Mouse (Mus musculus): ENCODE measurements around the gene Zc3h7b. TPM values are rescaled to one million over a fixed set of nuclear protein-coding genes. Genes with fewer than 3 reads are reported as not detected.
"Not testable (repeated sequence)": the region's sequence is repeated elsewhere in the genome, so short reads cannot be mapped to it uniquely, and the experiment has no call there.

The Zc3h7b gene
- total RNA-seq (2021): 100 to 1,000 TPM; 161 to 169 TPM
- long read RNA-seq, experiment 1, full-length matches to known transcripts: 1 of 10 reads
- long read RNA-seq, experiment 1, partial matches to known transcripts: 2 of 10 reads
- long read RNA-seq, experiment 1, other reads (novel, unspliced or antisense): 7 of 10 reads
- long read RNA-seq, experiment 2, partial matches to known transcripts: 1 of 15 reads
- long read RNA-seq, experiment 2, other reads (novel, unspliced or antisense): 14 of 15 reads

GRCm38 (mm10) chr15:81744992-81745600, at the start of gene Zc3h7b, which contains the start of gene Rangap1:
Gene Zc3h7b (plus strand): TSS chr15:81745057.
Gene Rangap1 (minus strand): TSS chr15:81745530.
- DNase-seq (ENCODE audit: low spot score in 2 of 2): peak; percentile 69 to 70

- peak; percentile 51 to 67 for DNase-seq (ENCODE audit: low spot score in 2 of 2)
Observed at GRCm38 (mm10) chr15:81697175-81697574, 47.7 kb upstream of the Zc3h7b start, which contains the start of gene Chadl. Gene Chadl (minus strand): TSS chr15:81697287.

DNA sequence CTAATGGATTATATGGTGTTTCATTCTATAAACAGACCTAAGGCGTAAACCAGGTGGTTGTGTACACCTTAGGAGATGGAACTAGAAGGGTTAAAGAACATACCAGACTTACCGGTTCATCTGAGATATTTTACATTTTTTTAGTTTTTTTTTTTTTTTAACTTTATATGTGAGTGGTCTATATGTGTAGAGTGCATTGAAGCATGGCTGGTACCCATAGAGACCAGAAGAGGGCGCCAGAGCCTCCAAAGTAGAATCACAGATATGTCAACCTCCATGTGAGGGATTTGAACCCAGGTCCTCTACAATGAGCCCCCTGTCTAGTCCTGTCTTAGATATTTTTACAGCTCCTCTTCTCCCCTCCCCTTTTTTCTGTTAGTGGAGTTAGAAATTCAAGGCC, 47.0 kb upstream of the Zc3h7b start:
- DNase-seq (ENCODE audit: low spot score in 2 of 2): no peak

- no peak for DNase-seq (ENCODE audit: low spot score in 2 of 2)
Observed at GRCm38 (mm10) chr15:81698532-81698931, 46.3 kb upstream of the Zc3h7b start.

- DNase-seq (ENCODE audit: low spot score in 2 of 2): no peak
Observed at GRCm38 (mm10) chr15:81700161-81700560, 44.7 kb upstream of the Zc3h7b start.

DNA sequence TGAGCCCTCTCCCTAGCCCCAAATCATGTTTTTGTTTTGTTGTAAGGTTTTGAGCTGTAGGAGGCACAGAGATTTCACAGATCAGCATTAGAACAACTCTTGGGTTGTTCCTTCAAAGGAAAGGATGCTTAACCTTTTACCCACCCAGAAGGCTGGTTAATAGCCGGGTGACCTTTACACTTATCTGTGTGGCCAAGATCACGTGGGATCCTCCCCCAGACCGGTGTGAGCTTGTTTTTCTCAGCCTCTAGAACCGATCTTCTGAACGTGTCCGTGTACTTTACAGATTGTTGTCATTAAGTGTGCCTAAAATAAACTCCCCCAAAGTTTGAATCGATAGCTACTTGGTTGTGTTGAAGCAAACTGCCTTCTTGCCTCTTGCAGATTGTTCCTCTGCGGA, 44.3 kb upstream of the Zc3h7b start:
- DNase-seq (ENCODE audit: low spot score in 2 of 2): no peak

- not testable (repeated sequence) for DNase-seq (ENCODE audit: low spot score in 2 of 2)
Observed at GRCm38 (mm10) chr15:81701350-81701749, 43.5 kb upstream of the Zc3h7b start.

GRCm38 (mm10) chr15:81702306-81703093, 42.4 kb upstream of the Zc3h7b start:
- DNase-seq (ENCODE audit: low spot score in 2 of 2): no peak

GRCm38 (mm10) chr15:81703094-81703489, 41.8 kb upstream of the Zc3h7b start:
- DNase-seq (ENCODE audit: low spot score in 2 of 2): no peak

DNA sequence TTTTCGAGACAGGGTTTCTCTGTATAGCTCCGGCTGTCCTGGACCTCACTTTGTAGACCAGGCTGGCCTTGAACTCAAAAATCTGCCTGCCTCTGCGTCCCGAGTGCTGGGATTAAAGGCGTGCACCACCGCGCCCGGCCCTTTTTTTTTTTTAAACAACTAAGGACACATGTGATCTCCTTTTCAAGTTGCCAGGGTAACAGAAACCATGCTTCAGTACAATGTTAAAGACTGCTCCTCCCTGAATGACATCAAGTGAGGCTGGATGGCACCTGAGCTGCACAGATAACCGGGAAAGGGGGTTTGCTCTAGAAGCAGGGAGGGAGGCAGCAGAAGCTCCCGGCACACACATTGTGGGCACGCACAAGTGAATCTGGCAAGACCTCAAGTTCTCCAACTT, 35.9 kb upstream of the Zc3h7b start:
- no peak for DNase-seq (ENCODE audit: low spot score in 2 of 2)

DNA sequence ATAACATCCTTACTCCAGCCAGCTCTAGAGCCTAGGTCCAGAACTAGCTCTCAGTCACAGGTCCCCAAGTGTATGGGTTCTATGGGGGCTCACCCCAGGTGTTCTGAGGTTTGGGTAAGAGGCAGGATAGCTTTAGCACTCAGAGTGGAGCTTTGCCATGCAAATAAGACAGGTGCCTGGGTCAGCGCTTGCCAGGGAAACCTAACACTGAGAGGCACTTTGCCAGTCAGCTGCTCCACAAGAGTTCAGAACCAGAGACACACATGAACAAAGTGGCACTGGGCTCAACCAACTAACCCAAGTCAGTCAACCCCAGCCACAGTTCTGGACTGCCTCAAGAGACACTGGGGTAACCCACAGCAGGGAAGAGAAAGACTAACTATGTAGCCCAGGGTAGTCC, 35.2 kb upstream of the Zc3h7b start:
- DNase-seq (ENCODE audit: low spot score in 2 of 2): no peak

GRCm38 (mm10) chr15:81710801-81711200, 34.1 kb upstream of the Zc3h7b start:
- DNase-seq (ENCODE audit: low spot score in 2 of 2): no peak

DNA sequence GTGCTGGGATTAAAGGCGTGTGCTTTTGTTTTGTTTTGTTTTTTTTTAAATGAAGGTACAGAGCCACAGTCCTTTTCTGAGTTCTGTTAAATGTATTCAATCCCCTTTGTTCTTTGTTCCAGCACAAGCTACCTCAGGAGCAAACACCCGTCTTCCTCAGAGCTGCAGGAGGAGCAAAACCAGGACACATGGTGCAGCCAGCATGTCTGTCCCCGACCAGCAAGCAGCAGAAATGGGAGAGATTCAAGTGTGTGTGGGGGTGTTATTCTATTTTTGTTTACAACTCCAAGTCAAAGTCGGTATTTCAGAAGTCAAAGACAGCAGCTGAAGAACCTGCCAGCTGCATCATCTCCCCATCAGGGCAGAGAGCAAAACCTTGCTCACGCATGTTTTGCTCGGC, 31.1 kb upstream of the Zc3h7b start:
- no peak for DNase-seq (ENCODE audit: low spot score in 2 of 2)

DNA sequence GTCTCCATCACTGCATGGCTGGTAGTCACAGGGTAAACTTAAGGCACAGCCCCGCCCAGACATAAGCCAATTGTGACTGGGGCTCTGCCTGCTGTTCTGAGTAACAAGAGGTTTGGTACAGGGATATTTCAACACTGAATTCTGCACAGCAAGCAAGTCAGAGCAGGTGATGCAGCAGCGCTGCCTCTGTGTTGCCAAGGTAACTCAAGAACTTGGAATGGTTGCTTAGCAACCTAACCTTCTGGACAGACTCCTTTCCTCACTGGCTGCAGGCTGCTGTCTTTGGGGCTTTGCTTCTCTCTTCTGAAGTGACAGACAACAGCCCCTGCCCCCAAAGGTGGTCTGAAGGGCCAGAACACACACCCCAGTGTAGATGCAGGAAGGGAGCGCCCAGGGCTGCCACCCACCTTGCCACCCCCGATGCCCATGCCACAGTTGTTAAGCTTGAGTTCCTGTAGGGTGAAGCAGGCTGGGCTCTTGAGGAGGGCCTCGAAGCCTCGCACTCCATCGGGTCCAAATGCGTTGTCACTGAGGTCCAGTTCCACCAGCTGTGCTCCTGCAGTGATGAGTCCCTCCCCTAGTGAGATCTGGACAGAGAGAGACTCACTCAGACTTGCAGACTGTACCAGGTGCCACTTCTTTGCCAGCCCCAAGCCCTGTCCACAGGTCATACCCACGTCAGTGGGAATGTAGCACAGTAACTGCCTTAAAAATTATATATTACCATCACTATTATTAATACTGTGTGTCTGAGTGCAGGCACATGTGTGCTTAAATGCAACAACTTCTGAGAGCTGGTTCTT, 26.3 kb upstream of the Zc3h7b start:
- DNase-seq (ENCODE audit: low spot score in 2 of 2): no peak

GRCm38 (mm10) chr15:81719139-81719531, 25.7 kb upstream of the Zc3h7b start:
- DNase-seq (ENCODE audit: low spot score in 2 of 2): no peak

- DNase-seq (ENCODE audit: low spot score in 2 of 2): no peak
Observed at GRCm38 (mm10) chr15:81722361-81722760, 22.5 kb upstream of the Zc3h7b start.

- no peak for DNase-seq (ENCODE audit: low spot score in 2 of 2)
Observed at GRCm38 (mm10) chr15:81723653-81724052, 21.2 kb upstream of the Zc3h7b start.

- no peak for DNase-seq (ENCODE audit: low spot score in 2 of 2)
Observed at GRCm38 (mm10) chr15:81725965-81726364, 18.9 kb upstream of the Zc3h7b start.

GRCm38 (mm10) chr15:81729241-81729791, 15.5 kb upstream of the Zc3h7b start:
- DNase-seq (ENCODE audit: low spot score in 2 of 2): no peak

- DNase-seq (ENCODE audit: low spot score in 2 of 2): peak; percentile 97 to 99
Observed at GRCm38 (mm10) chr15:81729792-81730635, 14.8 kb upstream of the Zc3h7b start.
